Mouse (Mus musculus): ENCODE results near the gene Igfbpl1.
A peak's percentile ranks its signal among the peaks of the same experiment; 100 is the strongest.

The Igfbpl1 gene

GRCm38 (mm10) chr4:45826275-45827040, at the start of gene Igfbpl1:
TSS of gene Igfbpl1 (minus strand) at chr4:45826923.
- DNase-seq (ENCODE audit: low spot score in 2 of 2), result peak in 1 of 2 experiments; percentile 38

GRCm38 (mm10) chr4:45872147-45872546, 45.4 kb upstream of the Igfbpl1 start:
- no peak for DNase-seq (ENCODE audit: low spot score in 2 of 2)

- no peak for DNase-seq (ENCODE audit: low spot score in 2 of 2)
Observed at GRCm38 (mm10) chr4:45869021-45869815, 42.5 kb upstream of the Igfbpl1 start.

GRCm38 (mm10) chr4:45867416-45867815, 40.7 kb upstream of the Igfbpl1 start:
- no peak for DNase-seq (ENCODE audit: low spot score in 2 of 2)

GRCm38 (mm10) chr4:45861160-45861559, 34.4 kb upstream of the Igfbpl1 start:
- DNase-seq (ENCODE audit: low spot score in 2 of 2), result no peak

GRCm38 (mm10) chr4:45855803-45856424, 29.2 kb upstream of the Igfbpl1 start:
- DNase-seq (ENCODE audit: low spot score in 2 of 2), result peak; percentile 75 to 87

GRCm38 (mm10) chr4:45853496-45854246, 26.9 kb upstream of the Igfbpl1 start:
- no peak for DNase-seq (ENCODE audit: low spot score in 2 of 2)

GRCm38 (mm10) chr4:45851640-45852051, 24.9 kb upstream of the Igfbpl1 start:
- no peak for DNase-seq (ENCODE audit: low spot score in 2 of 2)

- no peak for DNase-seq (ENCODE audit: low spot score in 2 of 2)
Observed at GRCm38 (mm10) chr4:45849419-45849818, 22.7 kb upstream of the Igfbpl1 start.

- DNase-seq (ENCODE audit: low spot score in 2 of 2), result no peak
Observed at GRCm38 (mm10) chr4:45848825-45849156, 22.1 kb upstream of the Igfbpl1 start.

GRCm38 (mm10) chr4:45848109-45848824, 21.5 kb upstream of the Igfbpl1 start, which contains the start of gene Stra6l:
TSS of gene Stra6l (plus strand) at chr4:45848664.
- no peak for DNase-seq (ENCODE audit: low spot score in 2 of 2)

GRCm38 (mm10) chr4:45846263-45846662, 19.5 kb upstream of the Igfbpl1 start:
- DNase-seq (ENCODE audit: low spot score in 2 of 2), result no peak

- DNase-seq (ENCODE audit: low spot score in 2 of 2), result peak in 1 of 2 experiments; percentile 52
Observed at GRCm38 (mm10) chr4:45844355-45844754, 17.6 kb upstream of the Igfbpl1 start.

- DNase-seq (ENCODE audit: low spot score in 2 of 2), result no peak
Observed at GRCm38 (mm10) chr4:45833461-45833860, 6.7 kb upstream of the Igfbpl1 start.

GRCm38 (mm10) chr4:45831996-45832395, 5.3 kb upstream of the Igfbpl1 start:
- DNase-seq (ENCODE audit: low spot score in 2 of 2), result peak; percentile 50 to 70

- DNase-seq (ENCODE audit: low spot score in 2 of 2), result no peak
Observed at GRCm38 (mm10) chr4:45829907-45830759, 3.4 kb upstream of the Igfbpl1 start.

GRCm38 (mm10) chr4:45824761-45825556, 1.8 kb downstream of the Igfbpl1 start:
- no peak for DNase-seq (ENCODE audit: low spot score in 2 of 2)

- no peak for DNase-seq (ENCODE audit: low spot score in 2 of 2)
Observed at GRCm38 (mm10) chr4:45824049-45824760, 2.5 kb downstream of the Igfbpl1 start.

Data from right cerebral cortex, postnatal 10 days (tissue).